Mouse (Mus musculus) cerebellum, adult 2 months (tissue): ENCODE results near the gene Fgfr2.

ENCODE experiments used
- CTCF ChIP-seq: fragments of 200-500 bp; IDR thresholded peaks from 2 replicates; pipeline ENCODE4 v1.5.1; 2011; ENCODE audit warnings: low read depth, mild to moderate bottlenecking, control low read depth, low read length, moderate library complexity, borderline replicate concordance; ENCODE audit not compliant: insufficient read depth
- POLR2A ChIP-seq: fragments of 200-500 bp; IDR thresholded peaks from 2 replicates; pipeline ENCODE4 v1.6.1; 2011; ENCODE audit warnings: low read length, control low read depth, borderline replicate concordance; ENCODE audit not compliant: insufficient read depth

- TF ChIP-seq CTCF (no peak), POLR2A (no peak)
These were observed 6.6 kb downstream of the Fgfr2 start for GRCm38 (mm10) chr7:133116542-133116941.
